Mouse (Mus musculus) kidney, adult 2 months (tissue): ENCODE measurements around the gene Pde4d.

Source experiments
- CTCF ChIP-seq: fragments of 200-500 bp; conservative IDR thresholded peaks from 2 replicates; pipeline ENCODE4 v1.5.1; 2011; ENCODE audit warnings: low read depth, mild to moderate bottlenecking, control low read depth, low read length, moderate library complexity, mixed read lengths; ENCODE audit not compliant: insufficient read depth, insufficient read length
- POLR2A ChIP-seq: fragments of 200-500 bp; IDR thresholded peaks from one replicate; pipeline ENCODE4 v1.6.1; 2011; ENCODE audit warnings: low read depth, low read length, control low read depth

- TF ChIP-seq CTCF (no peak), POLR2A (no peak)
Measured at GRCm38 (mm10) chr13:109646597-109647232, 1197.0 kb downstream of the Pde4d start.
